ENCODE assay signal across 12 mouse cellular contexts in the genomic region with DNA sequence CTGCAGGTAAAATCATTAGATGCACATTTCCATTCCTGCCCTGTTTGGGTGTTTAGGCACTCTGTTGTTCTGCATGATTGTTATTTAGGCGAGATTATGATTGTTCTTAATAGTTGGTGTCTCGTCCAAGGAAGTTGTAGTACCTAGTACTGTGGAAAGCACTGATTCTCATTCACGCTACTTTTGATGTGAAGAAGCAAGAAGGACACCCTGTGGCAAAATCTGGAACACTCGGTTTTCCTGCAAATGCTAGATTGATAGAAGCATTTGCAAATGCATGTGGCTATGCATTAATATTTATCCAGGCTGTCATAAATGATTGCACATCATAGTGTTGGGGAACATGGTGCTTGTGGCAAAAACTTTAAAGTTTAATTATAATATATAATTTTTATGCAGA.
A peak's percentile ranks its signal among the peaks of the same experiment; 100 is the strongest.
DNase-seq lines count a peak whose midpoint lies in the region; ATAC-seq and TF ChIP-seq lines count a peak whose summit lies in the region.
"Had no signal": no experiment of that assay in that cellular context is flagged by ENCODE, and none has a peak within 500 bp of the region (broad histone marks: within the 10 kb centered on the region; RNA-seq: fewer than 3 reads in every experiment).

No protein-coding gene starts in this region.

- H3K9me3 ChIP-seq in hindbrain, embryonic 12.5 days (replicated peaks): no peaks in the 10 kb centered on the region
- H3K9me3 ChIP-seq in hindbrain, embryonic 10.5 days: no peaks in the 10 kb centered on the region
- no peaks in the 10 kb centered on the region for H3K9me3 ChIP-seq in lung, postnatal 0 days (ENCODE audit: low read length)
- no peaks in the 10 kb centered on the region for H3K9me3 ChIP-seq in embryonic facial prominence, embryonic 14.5 days (ENCODE audit: control insufficient read depth, low read length)
- H3K9me3 ChIP-seq: liver, embryonic 13.5 days had no signal

- DNase-seq in embryo, embryonic 10 days (ENCODE audit: low spot score): peak; percentile 62
- DNase-seq in embryo, embryonic 11 days: no peak
- no peak for DNase-seq in hindbrain, embryonic 10.5 days (ENCODE audit: low spot score)
- DNase-seq in lung, postnatal 0 days (ENCODE audit: low spot score): peak; percentile 13
- no peak for DNase-seq in lung, postnatal 10 days
- peak; percentile 51 for DNase-seq in embryonic facial prominence, embryonic 14.5 days (ENCODE audit: low spot score)
- DNase-seq: adrenal gland, adult 8-10 months; B cell, adult 2 months; cerebellum, adult 11-12 months; liver, embryonic 13.5 days had no signal

- peaks cover 28% of the 10 kb centered on the region for H3K4me1 ChIP-seq in hindbrain, embryonic 12.5 days
- peaks cover 41% of the 10 kb centered on the region for H3K4me1 ChIP-seq in hindbrain, embryonic 10.5 days (replicated peaks)
- H3K4me1 ChIP-seq in lung, postnatal 0 days (ENCODE audit: insufficient read depth, low read depth, low read length): no peaks in the 10 kb centered on the region
- H3K4me1 ChIP-seq in embryonic facial prominence, embryonic 14.5 days (ENCODE audit: control insufficient read depth, insufficient read depth, low read length): peaks cover 5% of the 10 kb centered on the region; the same call in 1 of the 2 replicates

- ATAC-seq in hindbrain, embryonic 12.5 days (ENCODE audit: low FRiP score): 0 out of 2 replicates have a peak, but pooled peaks have one; percentile 14
- no peak for ATAC-seq in lung, postnatal 0 days
- ATAC-seq in embryonic facial prominence, embryonic 14.5 days (ENCODE audit: low read depth): no peak
- no peak for ATAC-seq in megakaryocyte, adult 5-6 weeks (ENCODE audit: poor library complexity, severe bottlenecking)

- peak; percentile 41 for TF ChIP-seq CTCF in lung, postnatal 0 days (IDR thresholded peaks at IDR 0.05)

- no peak overlapping the region for H3K4me3 ChIP-seq in hindbrain, embryonic 12.5 days
- no peak overlapping the region for H3K4me3 ChIP-seq in hindbrain, embryonic 10.5 days
- no peak overlapping the region for H3K4me3 ChIP-seq in lung, postnatal 0 days (ENCODE audit: low read depth, low read length)
- no peak overlapping the region for H3K4me3 ChIP-seq in embryonic facial prominence, embryonic 14.5 days (ENCODE audit: low read depth, low read length)
- H3K4me3 ChIP-seq: liver, embryonic 13.5 days had no signal

- H3K4me2 ChIP-seq in hindbrain, embryonic 12.5 days (replicated peaks): no peak overlapping the region
- no peak overlapping the region for H3K4me2 ChIP-seq in lung, postnatal 0 days (replicated peaks; ENCODE audit: low read depth, low read length)
- no peak overlapping the region for H3K4me2 ChIP-seq in embryonic facial prominence, embryonic 14.5 days (ENCODE audit: low read depth, low read length)
- H3K4me2 ChIP-seq: liver, embryonic 13.5 days had no signal

- no peaks in the 10 kb centered on the region for H3K36me3 ChIP-seq in hindbrain, embryonic 12.5 days
- no peaks in the 10 kb centered on the region for H3K36me3 ChIP-seq in hindbrain, embryonic 10.5 days
- no peaks in the 10 kb centered on the region for H3K36me3 ChIP-seq in lung, postnatal 0 days (ENCODE audit: insufficient read depth, low read length)
- H3K36me3 ChIP-seq in embryonic facial prominence, embryonic 14.5 days (ENCODE audit: control insufficient read depth, insufficient read depth, low read length): no peaks in the 10 kb centered on the region
- H3K36me3 ChIP-seq: liver, embryonic 13.5 days had no signal

- H3K9ac ChIP-seq in hindbrain, embryonic 12.5 days: no peak overlapping the region
- no peak overlapping the region for H3K9ac ChIP-seq in lung, postnatal 0 days (replicated peaks; ENCODE audit: low read depth)
- H3K9ac ChIP-seq in embryonic facial prominence, embryonic 14.5 days (ENCODE audit: low read depth, low read length): no peak overlapping the region
- H3K9ac ChIP-seq: liver, embryonic 13.5 days had no signal

- H3K27me3 ChIP-seq in hindbrain, embryonic 12.5 days: no peaks in the 10 kb centered on the region
- H3K27me3 ChIP-seq in hindbrain, embryonic 10.5 days (ENCODE audit: insufficient read depth, poor library complexity, severe bottlenecking): no peaks in the 10 kb centered on the region
- no peaks in the 10 kb centered on the region for H3K27me3 ChIP-seq in lung, postnatal 0 days (replicated peaks; ENCODE audit: insufficient read depth, low read length)
- H3K27me3 ChIP-seq in embryonic facial prominence, embryonic 14.5 days (replicated peaks; ENCODE audit: control insufficient read depth, insufficient read depth, low read length): no peaks in the 10 kb centered on the region
- H3K27me3 ChIP-seq: liver, embryonic 13.5 days had no signal

- no peak overlapping the region for H3K27ac ChIP-seq in hindbrain, embryonic 12.5 days
- no peak overlapping the region for H3K27ac ChIP-seq in hindbrain, embryonic 10.5 days
- H3K27ac ChIP-seq in lung, postnatal 0 days (ENCODE audit: low read length): no peak overlapping the region
- no peak overlapping the region for H3K27ac ChIP-seq in embryonic facial prominence, embryonic 14.5 days (replicated peaks; ENCODE audit: low read depth, low read length)
- H3K27ac ChIP-seq: liver, embryonic 13.5 days had no signal

- TF ChIP-seq EP300 in lung, postnatal 0 days (IDR thresholded peaks at IDR 0.05): no peak

- WGBS in hindbrain, embryonic 12.5 days: 39% methylated on average over 4 of the region's 4 CpGs
- WGBS in hindbrain, embryonic 10.5 days: 47% methylated on average over 4 of the region's 4 CpGs
- WGBS in lung, postnatal 0 days: 64% methylated on average over 4 of the region's 4 CpGs
- 42% methylated on average over 4 of the region's 4 CpGs for WGBS in embryonic facial prominence, embryonic 14.5 days

Comparison
In these comparisons a context has a peak if more than half of its experiments do, and no peak if none do; other contexts are left out.
1. DNase-seq: peak in embryo, embryonic 10 days (single experiment), lung, postnatal 0 days (single experiment) and embryonic facial prominence, embryonic 14.5 days (single experiment); none in embryo, embryonic 11 days (single experiment), hindbrain, embryonic 10.5 days (single experiment) and lung, postnatal 10 days (single experiment).